Mouse (Mus musculus) midbrain, embryonic 13.5 days (tissue): ENCODE results near the gene Tmsb15b2. TPM values are rescaled to one million over a fixed set of nuclear protein-coding genes. Genes with fewer than 3 reads are reported as not detected.
A peak's percentile ranks its signal among the peaks of the same experiment; 100 is the strongest.
"Not testable (repeated sequence)": the region's sequence is repeated elsewhere in the genome, so short reads cannot be mapped to it uniquely, and the experiment has no call there.

ENCODE experiments used
- ATAC-seq: fragments of 200-750 bp; cut with Nextera tagmentation; 2 replicates; pipeline ENCODE4 v1.8.0; 2017; ENCODE audit warnings: mild to moderate bottlenecking, moderate TSS enrichment, moderate library complexity
- H3K27ac ChIP-seq: fragments of 300-500 bp; sonication (generic); 2 replicates; pipeline ENCODE4 v1.5.1; 2015; ENCODE audit warnings: inconsistent platforms, mild to moderate bottlenecking, moderate library complexity
- H3K27me3 ChIP-seq: fragments of 300-500 bp; sonication (generic); 2 replicates; pipeline ENCODE4 v1.6.1; 2015; ENCODE audit warnings: mild to moderate bottlenecking, inconsistent platforms
- H3K36me3 ChIP-seq: fragments of 300-500 bp; sonication (generic); 2 replicates; pipeline ENCODE4 v1.6.1; 2015; ENCODE audit warnings: mild to moderate bottlenecking, inconsistent platforms
- H3K4me1 ChIP-seq: fragments of 300-500 bp; sonication (generic); replicated peaks from 2 replicates; pipeline ENCODE4 v1.6.1; 2015; ENCODE audit warnings: inconsistent platforms
- H3K4me2 ChIP-seq: fragments of 300-500 bp; sonication (generic); replicated peaks from 2 replicates; pipeline ENCODE4 v1.6.1; 2015; ENCODE audit warnings: moderate library complexity, mild to moderate bottlenecking, inconsistent platforms
- H3K4me3 ChIP-seq: fragments of 300-500 bp; sonication (generic); replicated peaks from 2 replicates; pipeline ENCODE4 v1.5.1; 2015; ENCODE audit warnings: mild to moderate bottlenecking, inconsistent platforms
- H3K9ac ChIP-seq: fragments of 300-500 bp; sonication (generic); replicated peaks from 2 replicates; pipeline ENCODE4 v1.6.1; 2015; ENCODE audit warnings: mild to moderate bottlenecking, inconsistent platforms
- H3K9me3 ChIP-seq: fragments of 300-500 bp; sonication (generic); 2 replicates; pipeline ENCODE4 v1.6.1; 2016; ENCODE audit warnings: mild to moderate bottlenecking, inconsistent platforms
- WGBS: fragments of 180-500 bp; shearing (Covaris S2); methylation state at CpG from one replicate; pipeline ENCODE4 v1.1.7; 2015; 5-methylcytosine and 5-hydroxymethylcytosine counted together
- polyA plus RNA-seq: library from polyadenylated mRNA; unstranded; fragments of >200 nt; fragmentation: Nextera tagmentation; extraction: Ambion mirVana; gene quantifications from 2 replicates; pipeline ENCODE4 v1.2.1, GENCODE M21; 2015

The Tmsb15b2 gene
- polyA plus RNA-seq = 84.4 and 99.7 TPM in 2 replicates

DNA sequence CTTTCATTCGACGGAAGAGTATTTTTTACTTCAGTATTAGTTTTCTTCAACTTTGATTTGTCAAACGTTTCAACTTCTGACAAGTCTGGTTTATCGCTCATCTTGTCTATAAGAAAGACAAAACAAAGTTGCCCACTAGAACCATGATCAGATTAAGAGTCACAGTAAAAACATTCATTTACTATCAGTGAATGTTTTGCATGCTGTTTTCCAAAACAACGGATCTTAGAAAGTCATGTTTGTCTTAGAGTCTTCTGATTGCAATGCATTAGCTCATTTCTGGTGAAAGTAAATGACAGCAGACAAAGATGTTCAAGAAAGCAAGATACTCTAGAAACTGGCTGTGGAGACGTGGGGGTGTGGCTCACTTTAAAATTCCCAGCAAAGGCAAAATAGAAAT is at the start of gene Tmsb15b2:
TSS of gene Tmsb15b2 (minus strand) at position 101 of the 400 bp plus-strand sequence.
- ATAC-seq = not testable (repeated sequence)

DNA sequence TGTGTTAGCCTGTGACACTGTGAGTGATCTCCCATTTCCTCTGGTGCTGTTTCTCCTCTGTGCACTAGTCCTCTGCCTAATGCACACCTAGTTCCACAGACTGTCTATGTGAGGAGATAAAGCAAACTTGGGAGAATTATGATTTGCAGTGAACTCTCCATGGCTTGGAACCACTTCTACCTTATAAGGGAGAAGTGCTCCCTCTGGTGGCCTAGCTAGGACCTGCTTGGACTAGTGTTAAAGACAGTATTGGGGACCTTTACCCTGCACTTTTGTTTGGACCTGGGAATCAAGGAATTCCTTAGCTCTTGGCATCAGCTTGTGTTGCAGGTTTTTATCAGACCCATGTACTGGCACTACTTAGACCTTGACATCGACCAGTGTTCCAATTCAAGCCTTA is 44.0 kb upstream of the Tmsb15b2 start:
- no peak overlapping the region for H3K4me2 ChIP-seq
- no peak overlapping the region for H3K4me3 ChIP-seq
- H3K4me1 ChIP-seq = no peaks in the 10 kb centered on the region
- WGBS = 17% methylated on average over 1 of the region's 1 CpGs
- 0 out of 2 replicates have a peak, but pooled peaks have one; percentile 34 for ATAC-seq
- H3K9ac ChIP-seq = no peak overlapping the region
- no peak overlapping the region for H3K27ac ChIP-seq
- no peaks in the 10 kb centered on the region for H3K27me3 ChIP-seq
- no peaks in the 10 kb centered on the region for H3K36me3 ChIP-seq
- H3K9me3 ChIP-seq = no peaks in the 10 kb centered on the region

More for the DNA sequence above, at the start of gene Tmsb15b2:
- not testable (repeated sequence) for H3K36me3 ChIP-seq, H3K9me3 ChIP-seq, H3K4me1 ChIP-seq, H3K27me3 ChIP-seq, H3K27ac ChIP-seq
- Histone ChIP-seq H3K4me3 (peak within 1 kb of the TSS; percentile 47), H3K9ac (peak within 1 kb of the TSS; percentile 63), H3K4me2 (peak within 1 kb of the TSS; percentile 59)
- WGBS = 88% methylated on average over 6 of the region's 6 CpGs

DNA sequence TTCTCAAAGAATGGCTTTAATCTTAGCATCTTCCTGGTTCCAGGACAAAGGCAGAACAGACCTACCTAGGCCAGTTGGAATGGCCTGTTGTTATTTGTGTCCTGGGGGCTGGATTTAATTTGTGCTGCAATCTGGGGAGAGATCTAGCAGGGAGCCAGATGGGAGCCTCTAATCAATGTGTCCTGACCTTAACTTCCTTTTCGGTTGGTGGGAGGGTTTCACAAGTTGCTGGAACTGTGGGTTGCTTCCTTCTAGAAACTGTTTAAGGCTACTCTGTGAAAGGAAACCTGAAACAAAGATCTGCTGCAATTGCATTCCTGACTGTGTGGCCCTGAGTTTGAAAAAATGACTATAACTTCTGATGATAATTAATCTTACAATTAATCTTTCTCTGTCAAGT is 42.4 kb upstream of the Tmsb15b2 start:
- WGBS = 85% methylated on average over 1 of the region's 1 CpGs
- Histone ChIP-seq H3K4me3 (no peak overlapping the region), H3K4me1 (no peaks in the 10 kb centered on the region), H3K27ac (no peak overlapping the region), H3K9me3 (no peaks in the 10 kb centered on the region), H3K36me3 (no peaks in the 10 kb centered on the region), H3K27me3 (no peaks in the 10 kb centered on the region), H3K4me2 (no peak overlapping the region), H3K9ac (no peak overlapping the region)
- ATAC-seq = no peak

DNA sequence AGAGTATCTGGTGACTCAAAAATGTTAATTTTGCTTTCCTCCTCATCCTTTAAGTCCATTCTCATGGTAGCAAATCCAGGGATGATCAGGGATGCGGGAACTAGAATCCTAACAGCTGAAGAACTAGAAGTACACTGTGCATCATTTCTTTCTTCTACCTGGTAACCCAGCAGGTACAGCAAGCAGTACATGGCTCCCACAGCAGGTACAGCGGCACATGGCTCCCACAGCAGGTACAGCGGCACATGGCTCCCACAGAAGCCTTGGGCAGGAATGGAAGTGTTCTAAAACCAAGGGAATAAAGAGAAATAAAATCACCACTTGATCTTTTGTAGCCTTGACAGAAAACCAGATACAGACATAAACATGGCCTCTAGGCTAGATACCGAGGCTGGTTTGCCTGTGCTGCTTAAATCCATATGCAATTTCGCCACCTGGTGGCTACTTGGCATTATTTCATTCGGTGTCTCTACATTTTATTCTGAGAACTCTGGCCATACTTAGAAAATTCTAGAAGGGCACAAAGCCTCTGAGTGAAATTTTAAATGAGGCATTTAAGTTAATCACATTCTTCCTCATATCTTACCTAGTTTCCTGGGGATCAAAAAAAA is 39.9 kb upstream of the Tmsb15b2 start:
- H3K9ac ChIP-seq = no peak overlapping the region
- ATAC-seq = peak; percentile 56; the same call in 1 of the 2 replicates
- no peak overlapping the region for H3K4me2 ChIP-seq
- WGBS = 54% methylated on average over 6 of the region's 6 CpGs
- H3K9me3 ChIP-seq = no peaks in the 10 kb centered on the region
- no peaks in the 10 kb centered on the region for H3K36me3 ChIP-seq
- H3K27ac ChIP-seq = no peak overlapping the region
- no peaks in the 10 kb centered on the region for H3K4me1 ChIP-seq
- no peak overlapping the region for H3K4me3 ChIP-seq
- no peaks in the 10 kb centered on the region for H3K27me3 ChIP-seq

DNA sequence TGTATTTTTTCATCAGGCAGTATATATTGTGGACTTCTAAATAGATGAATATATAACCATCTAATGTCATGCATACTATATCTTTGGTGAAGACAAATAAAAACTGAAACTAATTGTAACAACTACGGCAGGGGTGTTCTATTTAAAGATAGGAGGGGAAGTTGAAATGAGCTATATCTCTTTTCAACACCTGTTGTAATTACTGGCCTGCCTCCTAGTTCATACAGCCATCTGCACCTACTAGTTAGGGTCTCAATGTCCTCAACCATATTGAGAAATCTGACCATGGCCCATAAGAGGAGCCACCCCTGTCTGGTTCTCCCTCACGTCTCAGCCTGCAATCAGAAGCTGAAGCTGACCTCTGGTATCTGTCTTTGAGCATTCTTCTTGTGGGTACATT is 21.0 kb upstream of the Tmsb15b2 start:
- ATAC-seq = no peak

DNA sequence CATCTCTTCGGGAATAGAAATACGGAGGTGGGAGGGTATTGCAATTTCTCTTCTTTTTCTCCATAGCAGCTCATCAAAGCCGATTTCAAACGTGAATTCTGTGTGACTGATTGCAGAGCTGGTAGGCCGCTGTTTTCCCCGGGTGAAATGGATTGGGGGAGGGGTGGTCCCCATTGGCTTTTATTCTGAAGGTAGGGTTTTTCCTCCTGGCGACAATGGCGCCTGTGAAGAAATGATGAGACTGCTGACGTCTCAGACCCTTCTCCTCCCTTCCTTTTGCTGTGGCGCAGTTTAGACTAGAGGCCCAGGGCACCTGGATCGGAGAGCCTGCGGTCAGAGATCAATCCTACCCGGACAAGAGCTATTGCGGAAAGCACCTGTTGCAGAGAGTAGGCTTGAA is 18.3 kb upstream of the Tmsb15b2 start:
- peak overlapping the region; percentile 72 for H3K9ac ChIP-seq
- peak overlapping the region; percentile 50 for H3K4me3 ChIP-seq
- ATAC-seq = no peak
- no peaks in the 10 kb centered on the region for H3K9me3 ChIP-seq
- no peaks in the 10 kb centered on the region for H3K36me3 ChIP-seq
- H3K4me2 ChIP-seq = peak overlapping the region; percentile 58
- H3K27me3 ChIP-seq = no peaks in the 10 kb centered on the region; the same call in 1 of the 2 replicates
- H3K27ac ChIP-seq = peak overlapping the region; percentile 89
- H3K4me1 ChIP-seq = peaks cover 20% of the 10 kb centered on the region
- WGBS = 13% methylated on average over 14 of the region's 14 CpGs

More for the DNA sequence above, 21.0 kb upstream of the Tmsb15b2 start:
- no peak overlapping the region for H3K4me3 ChIP-seq
- no peak overlapping the region for H3K27ac ChIP-seq
- H3K4me1 ChIP-seq = peaks cover 20% of the 10 kb centered on the region
- H3K4me2 ChIP-seq = no peak overlapping the region
- no peaks in the 10 kb centered on the region for H3K36me3 ChIP-seq
- WGBS = 82% methylated on average over 2 of the region's 2 CpGs
- no peak overlapping the region for H3K9ac ChIP-seq
- H3K27me3 ChIP-seq = no peaks in the 10 kb centered on the region; the same call in 1 of the 2 replicates
- no peaks in the 10 kb centered on the region for H3K9me3 ChIP-seq

DNA sequence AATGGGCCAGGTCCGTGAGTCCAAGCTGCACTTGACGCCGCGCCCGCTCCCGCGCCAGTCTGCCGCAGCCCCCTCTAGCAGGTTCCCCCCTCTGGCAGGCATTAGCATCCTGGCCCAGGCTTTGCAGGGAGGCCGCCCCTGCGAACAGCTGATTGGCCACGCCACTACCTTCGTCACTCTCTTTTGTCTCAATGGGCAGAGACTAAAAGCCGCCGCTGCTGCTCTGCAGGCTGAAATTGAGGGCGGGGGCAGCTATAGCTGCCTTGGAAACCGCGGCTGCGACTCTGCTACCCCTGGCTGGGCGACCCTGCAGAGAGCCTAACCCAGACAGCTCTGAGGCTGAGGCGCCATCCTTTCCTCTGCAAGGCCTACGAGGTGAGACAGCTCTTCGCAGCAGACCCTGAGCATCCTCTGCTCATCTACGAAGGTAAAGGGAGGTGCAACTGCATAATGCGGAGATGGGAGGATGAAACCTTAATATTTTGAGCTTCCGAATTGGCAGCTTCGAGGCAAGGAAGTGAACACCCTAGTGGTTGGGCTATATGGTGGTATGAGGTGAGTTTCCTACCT is 17.8 kb upstream of the Tmsb15b2 start, which contains the start of gene Zcchc18:
TSS of gene Zcchc18 (plus strand) at position 178 of the 570 bp plus-strand sequence.
- Histone ChIP-seq H3K4me2 (peak within 1 kb of the TSS; percentile 58), H3K9ac (peak within 1 kb of the TSS; percentile 72), H3K36me3 (no peaks in the 10 kb centered on the region), H3K27me3 (no peaks in the 10 kb centered on the region; the same call in 1 of the 2 replicates), H3K9me3 (no peaks in the 10 kb centered on the region), H3K4me1 (peaks cover 20% of the 10 kb centered on the region), H3K4me3 (peak within 1 kb of the TSS; percentile 50), H3K27ac (peak within 1 kb of the TSS; percentile 89)
- peak; percentile 99 for ATAC-seq
- 18% methylated on average over 24 of the region's 26 CpGs for WGBS

DNA sequence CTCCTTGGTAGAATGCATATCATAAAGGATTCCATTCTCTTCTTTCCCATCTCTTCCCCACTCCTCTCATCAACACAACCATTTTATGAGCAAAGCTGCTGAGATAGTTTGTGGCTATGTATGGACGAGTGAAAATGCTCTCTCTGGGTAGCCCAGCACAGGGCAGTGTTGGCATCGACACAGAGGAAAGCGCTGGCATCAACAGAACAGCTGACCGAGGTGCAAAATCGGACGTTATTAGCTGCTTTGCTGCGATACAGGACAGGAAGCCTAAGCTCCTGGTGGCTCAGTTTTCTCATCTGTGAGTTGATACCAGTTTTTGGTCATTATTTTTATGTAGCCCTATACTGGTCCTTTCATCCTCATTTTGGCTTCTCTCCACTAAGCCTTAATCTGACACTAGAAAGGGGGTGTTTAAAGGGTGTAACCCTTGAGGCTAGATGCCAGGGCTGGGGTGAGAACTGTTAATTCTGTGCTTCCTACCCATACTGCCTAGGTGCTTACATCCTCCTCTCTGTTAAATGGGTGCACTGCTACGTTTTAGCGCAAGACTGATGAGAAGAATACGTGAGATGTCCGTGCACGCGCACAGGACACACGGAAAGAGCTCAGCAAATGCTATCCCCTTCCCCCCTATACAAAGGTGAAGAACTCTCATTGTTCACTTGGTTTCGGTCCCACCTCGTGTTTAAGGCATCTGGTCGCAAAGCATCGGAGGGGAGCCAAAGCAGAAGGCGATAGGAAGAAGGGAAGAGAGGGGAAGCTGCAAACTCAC is 17.1 kb upstream of the Tmsb15b2 start:
- Histone ChIP-seq H3K27ac (peak overlapping the region; percentile 89), H3K9ac (peak overlapping the region; percentile 65), H3K4me2 (peak overlapping the region; percentile 58), H3K9me3 (no peaks in the 10 kb centered on the region), H3K27me3 (no peaks in the 10 kb centered on the region; the same call in 1 of the 2 replicates), H3K4me1 (peaks cover 20% of the 10 kb centered on the region), H3K36me3 (no peaks in the 10 kb centered on the region), H3K4me3 (peak overlapping the region; percentile 50)
- ATAC-seq = peak; percentile 78
- WGBS = 32% methylated on average over 19 of the region's 19 CpGs

DNA sequence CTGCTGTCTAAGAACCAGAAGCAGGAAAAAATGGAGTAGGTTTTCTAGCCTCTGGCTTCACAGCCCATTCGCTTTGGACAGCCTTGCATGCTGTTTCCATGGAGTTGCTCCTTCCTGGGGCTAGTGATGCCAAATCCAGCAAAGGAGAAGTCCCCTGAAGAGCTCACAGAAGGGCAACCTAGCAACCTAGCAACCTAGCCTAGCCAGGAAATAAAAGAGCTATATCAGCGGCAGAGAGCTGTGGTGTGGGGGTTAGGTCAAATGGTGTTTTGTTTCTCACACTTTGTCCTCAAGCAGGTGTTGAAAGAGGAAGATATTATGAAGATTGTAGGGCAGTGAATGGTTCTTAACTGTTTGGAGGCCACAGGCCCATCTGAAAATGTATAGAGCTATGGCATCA is 16.0 kb upstream of the Tmsb15b2 start:
- ATAC-seq = no peak
- H3K27ac ChIP-seq = no peak overlapping the region
- H3K36me3 ChIP-seq = no peaks in the 10 kb centered on the region
- no peak overlapping the region for H3K4me3 ChIP-seq
- H3K9ac ChIP-seq = no peak overlapping the region
- 33% methylated on average over 2 of the region's 2 CpGs for WGBS
- peaks cover 20% of the 10 kb centered on the region for H3K4me1 ChIP-seq
- no peaks in the 10 kb centered on the region; the same call in 1 of the 2 replicates for H3K27me3 ChIP-seq
- H3K4me2 ChIP-seq = peak overlapping the region; percentile 58
- H3K9me3 ChIP-seq = no peaks in the 10 kb centered on the region

DNA sequence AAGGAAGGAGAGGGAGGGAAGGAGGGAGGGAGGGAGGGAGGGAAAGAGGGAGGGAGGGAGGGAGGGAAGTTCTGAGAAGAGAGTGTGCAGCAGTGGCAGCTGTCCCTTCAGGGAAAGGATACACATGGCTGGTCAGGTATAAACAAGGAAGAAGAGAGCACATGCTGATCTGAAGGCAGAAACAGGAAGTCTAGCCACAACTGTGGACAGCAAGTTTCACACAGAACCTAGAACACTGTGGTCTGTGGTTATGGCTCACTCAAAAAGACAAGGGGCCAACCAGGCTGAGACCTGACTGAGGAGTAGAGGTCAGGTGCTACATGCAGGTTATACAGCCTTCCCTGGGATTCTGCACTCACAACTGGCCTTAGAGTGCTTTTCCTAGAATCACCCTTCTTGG is 10.7 kb upstream of the Tmsb15b2 start:
- Histone ChIP-seq H3K27me3 (no peaks in the 10 kb centered on the region; the same call in 1 of the 2 replicates), H3K9ac (no peak overlapping the region), H3K4me2 (no peak overlapping the region), H3K9me3 (no peaks in the 10 kb centered on the region), H3K27ac (no peak overlapping the region), H3K4me1 (no peaks in the 10 kb centered on the region; the same call in 1 of the 2 replicates), H3K36me3 (no peaks in the 10 kb centered on the region), H3K4me3 (no peak overlapping the region)
- ATAC-seq = no peak

DNA sequence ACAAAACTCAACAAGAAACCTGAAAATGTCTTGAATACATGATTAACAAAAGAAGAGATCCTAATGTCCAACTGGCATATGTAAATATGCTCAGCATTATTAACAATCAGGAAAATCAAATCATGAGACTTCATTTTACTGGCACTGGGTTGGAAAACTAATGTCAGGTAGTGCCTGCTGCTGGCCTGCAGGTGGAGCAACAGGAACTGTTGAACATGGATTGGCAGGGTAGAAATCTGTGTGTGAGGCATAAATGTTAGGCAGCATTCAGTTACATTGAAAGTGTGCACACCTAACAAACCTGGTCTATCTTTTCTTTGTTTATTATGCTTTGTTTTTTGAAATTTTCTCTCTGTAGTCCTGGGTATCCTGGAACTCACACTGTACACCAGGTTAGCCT is 3.3 kb upstream of the Tmsb15b2 start:
- ATAC-seq = no peak
- no peaks in the 10 kb centered on the region for H3K27me3 ChIP-seq
- H3K9ac ChIP-seq = no peak overlapping the region
- no peaks in the 10 kb centered on the region for H3K4me1 ChIP-seq
- H3K4me2 ChIP-seq = no peak overlapping the region
- no peaks in the 10 kb centered on the region for H3K9me3 ChIP-seq
- H3K4me3 ChIP-seq = no peak overlapping the region
- no peaks in the 10 kb centered on the region for H3K36me3 ChIP-seq
- no peak overlapping the region for H3K27ac ChIP-seq
